Mouse (Mus musculus) heart, postnatal 0 days (tissue): ENCODE results near the gene Ctsc.

ENCODE experiments used
- CTCF ChIP-seq: IDR thresholded peaks from 2 replicates; pipeline ENCODE4 v1.5.1; 2016; ENCODE audit warnings: antibody characterized with exemption, control low read depth, low read depth
- EP300 ChIP-seq: IDR thresholded peaks from 2 replicates; pipeline ENCODE4 v1.6.1; 2016; ENCODE audit warnings: antibody characterized with exemption, low read depth

GRCm38 (mm10) chr7:88319414-88320140, 41.7 kb downstream of the Ctsc start:
- TF ChIP-seq EP300 = no peak
- no peak for TF ChIP-seq CTCF
